Mouse (Mus musculus): Measurements from ENCODE around the gene Zg16. TPM values are rescaled to one million over a fixed set of nuclear protein-coding genes. Genes with fewer than 3 reads are reported as not detected.

The Zg16 gene
- polyA plus RNA-seq, 1 experiment from 2014 or later, result not detected

DNA sequence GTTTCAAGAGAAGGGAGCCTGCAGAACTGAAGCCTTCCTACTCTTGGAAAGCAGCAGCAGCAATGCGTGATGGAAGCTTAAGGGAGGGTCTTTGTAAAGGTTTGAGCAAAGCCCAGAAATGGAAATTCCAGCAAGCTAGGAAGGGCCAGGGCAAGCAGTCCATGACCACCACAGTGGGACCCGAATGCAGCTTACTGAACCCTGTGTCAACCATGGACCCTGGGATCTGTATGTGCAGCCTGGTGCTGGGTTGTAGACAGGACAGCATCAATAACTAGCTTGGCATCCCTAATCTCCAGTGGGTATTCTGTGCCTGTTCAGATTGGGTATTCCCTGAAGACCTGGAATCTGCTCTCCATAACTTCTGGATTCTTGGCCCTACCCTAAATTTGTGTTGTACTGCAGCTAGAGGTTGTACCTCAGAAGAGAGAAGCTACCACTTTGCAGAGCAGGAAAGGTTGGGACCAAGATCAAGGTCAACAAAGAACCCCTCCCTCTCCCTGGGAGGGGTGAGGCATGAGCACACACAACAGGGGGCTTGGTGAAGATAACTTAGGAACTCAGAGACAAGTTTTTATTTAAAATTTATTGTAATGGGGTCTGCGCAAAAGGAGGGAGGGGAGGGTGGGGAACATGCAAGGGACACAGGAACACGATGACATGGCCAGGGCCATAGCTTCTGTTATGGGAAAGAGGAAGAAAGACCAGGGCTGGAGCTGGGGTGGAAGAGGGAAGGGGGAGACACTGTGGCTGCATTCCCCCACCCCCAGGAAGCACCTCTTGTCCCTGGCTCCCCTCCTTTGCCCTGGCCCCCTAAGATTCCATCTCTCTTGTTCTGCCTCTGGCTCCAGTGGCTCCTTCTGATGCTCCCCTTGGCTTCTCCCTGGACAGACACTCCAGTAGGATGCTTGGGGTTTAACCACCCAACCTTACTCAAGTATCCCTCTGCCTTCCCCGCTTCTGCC, 65.3 kb downstream of the Zg16 start:
- Histone ChIP-seq H3K27ac (ENCODE audit: low read depth, low read length) (peak overlapping the region; percentile 77; the same call in 1 of the 2 replicates), H3K9ac (ENCODE audit: low read depth, low read length) (peak overlapping the region; percentile 61; the same call in 1 of the 2 replicates), H3K4me3 (ENCODE audit: low read length) (peak overlapping the region; percentile 53), H3K36me3 (ENCODE audit: control insufficient read depth, insufficient read depth, low read length) (peaks cover 32% of the 10 kb centered on the region), H3K4me1 (ENCODE audit: control insufficient read depth, insufficient read depth, low read length) (peaks cover 63% of the 10 kb centered on the region), H3K4me2 (replicated peaks; ENCODE audit: low read depth, low read length) (peak overlapping the region; percentile 86), H3K27me3 (ENCODE audit: control insufficient read depth, insufficient read depth, low read length) (no peaks in the 10 kb centered on the region), H3K9me3 (ENCODE audit: control insufficient read depth, low read length) (no peaks in the 10 kb centered on the region)
- no peak for ATAC-seq (ENCODE audit: low FRiP score, low TSS enrichment)
- WGBS, result 40% methylated on average over 5 of the region's 5 CpGs

DNA sequence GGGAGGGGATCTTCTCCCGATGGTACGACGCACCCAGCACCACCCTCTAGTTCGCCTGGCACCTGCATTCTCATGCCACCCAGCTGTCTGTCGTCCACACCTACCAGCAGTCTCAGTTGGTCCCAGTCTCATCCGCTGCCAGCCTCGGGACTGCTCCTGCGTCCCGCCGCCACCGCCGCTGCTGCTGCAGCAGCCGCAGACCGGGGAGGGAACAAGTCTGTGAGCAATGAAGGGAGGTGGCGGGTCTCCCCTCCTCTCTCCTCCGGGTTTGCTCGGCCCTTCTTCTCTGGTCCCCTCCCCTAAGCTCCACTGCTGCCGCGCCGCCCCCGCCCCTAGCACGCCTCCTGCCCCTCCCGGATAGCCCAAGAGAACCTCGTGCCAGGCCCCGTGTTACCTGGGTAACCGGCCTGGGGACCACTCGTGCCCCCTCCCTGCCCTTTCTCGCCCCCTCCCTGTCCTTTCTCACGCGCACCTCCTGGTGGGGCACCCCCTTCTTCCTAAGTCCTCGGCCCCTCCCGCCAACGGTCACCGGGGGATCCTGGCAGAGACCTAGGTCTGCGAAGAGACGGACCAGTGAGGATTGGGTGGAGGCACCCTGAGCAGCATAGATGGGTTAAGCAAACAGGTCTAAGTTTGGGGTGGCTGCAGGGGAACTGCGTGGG, 66.1 kb downstream of the Zg16 start, which contains the start of the genes Gm42742 and Prrt2:
TSS of gene Gm42742 (minus strand) at position 197 of the 662 bp plus-strand sequence.
TSS of gene Prrt2 (minus strand) at position 311 of the 662 bp plus-strand sequence.
- H3K27me3 ChIP-seq (ENCODE audit: control insufficient read depth, insufficient read depth, low read length), result no peaks in the 10 kb centered on the region
- peak; percentile 8; the same call in 1 of the 2 replicates for ATAC-seq (ENCODE audit: low FRiP score, low TSS enrichment)
- H3K4me1 ChIP-seq (ENCODE audit: control insufficient read depth, insufficient read depth, low read length), result peaks cover 63% of the 10 kb centered on the region
- peak within 1 kb of the TSS; percentile 86 for H3K4me2 ChIP-seq (replicated peaks; ENCODE audit: low read depth, low read length)
- H3K9me3 ChIP-seq (ENCODE audit: control insufficient read depth, low read length), result no peaks in the 10 kb centered on the region
- H3K36me3 ChIP-seq (ENCODE audit: control insufficient read depth, insufficient read depth, low read length), result peaks cover 32% of the 10 kb centered on the region
- WGBS, result under 1% methylated on average over 37 of the region's 37 CpGs
- H3K27ac ChIP-seq (ENCODE audit: low read depth, low read length), result peak within 1 kb of the TSS; percentile 77; the same call in 1 of the 2 replicates
- H3K9ac ChIP-seq (ENCODE audit: low read depth, low read length), result peak within 1 kb of the TSS; percentile 61
- H3K4me3 ChIP-seq (ENCODE audit: low read length), result peak within 1 kb of the TSS; percentile 53

DNA sequence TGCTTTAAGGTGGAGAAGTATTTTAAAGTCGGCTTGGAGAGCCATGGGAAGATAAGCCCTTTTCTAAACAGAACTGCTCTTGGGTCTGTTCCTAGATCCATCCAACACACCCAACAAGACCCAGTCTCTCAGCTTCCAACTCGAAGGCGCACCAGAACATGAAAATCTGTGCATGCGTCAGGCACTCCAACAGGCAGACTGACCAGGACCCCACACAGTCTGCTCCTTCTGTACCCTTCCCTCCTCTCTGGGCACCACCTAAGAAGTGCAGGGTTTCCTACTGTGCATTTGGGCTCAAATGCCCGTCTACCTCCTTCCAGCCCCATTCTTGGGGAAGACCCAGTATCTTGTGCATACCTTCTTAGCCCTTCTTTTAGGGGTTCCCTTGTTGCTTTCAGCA, 66.6 kb downstream of the Zg16 start:
- H3K36me3 ChIP-seq (ENCODE audit: control insufficient read depth, insufficient read depth, low read length), result peaks cover 33% of the 10 kb centered on the region
- peaks cover 68% of the 10 kb centered on the region for H3K4me1 ChIP-seq (ENCODE audit: control insufficient read depth, insufficient read depth, low read length)
- peak overlapping the region; percentile 53 for H3K4me3 ChIP-seq (ENCODE audit: low read length)
- 39% methylated on average over 5 of the region's 5 CpGs for WGBS
- H3K27me3 ChIP-seq (ENCODE audit: control insufficient read depth, insufficient read depth, low read length), result no peaks in the 10 kb centered on the region
- H3K27ac ChIP-seq (ENCODE audit: low read depth, low read length), result peak overlapping the region; percentile 77; the same call in 1 of the 2 replicates
- no peak for ATAC-seq (ENCODE audit: low FRiP score, low TSS enrichment)
- peak overlapping the region; percentile 86 for H3K4me2 ChIP-seq (replicated peaks; ENCODE audit: low read depth, low read length)
- no peaks in the 10 kb centered on the region for H3K9me3 ChIP-seq (ENCODE audit: control insufficient read depth, low read length)
- peak overlapping the region; percentile 61 for H3K9ac ChIP-seq (ENCODE audit: low read depth, low read length)

DNA sequence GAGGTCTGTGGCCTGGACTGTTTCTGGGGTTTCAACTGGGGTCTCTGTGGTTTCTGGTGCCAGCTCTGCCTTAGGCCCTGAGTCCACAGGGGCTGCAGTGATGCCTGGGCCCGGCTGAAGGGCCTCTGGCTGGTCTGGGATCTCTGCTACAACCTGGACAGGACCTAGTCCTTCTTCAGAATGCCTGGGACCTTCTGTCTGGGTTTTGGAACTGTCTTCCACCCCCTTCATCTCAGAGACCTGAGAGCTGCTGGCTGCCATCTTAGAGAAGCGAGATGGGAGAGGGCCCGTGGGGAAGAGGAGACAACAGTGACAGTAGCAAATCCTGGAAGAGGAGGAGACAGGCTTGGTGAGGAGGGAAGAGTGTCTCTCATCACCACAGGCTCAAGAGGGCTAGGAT, 67.1 kb downstream of the Zg16 start:
- no peaks in the 10 kb centered on the region for H3K9me3 ChIP-seq (ENCODE audit: control insufficient read depth, low read length)
- ATAC-seq (ENCODE audit: low FRiP score, low TSS enrichment), result no peak
- peak overlapping the region; percentile 61 for H3K9ac ChIP-seq (ENCODE audit: low read depth, low read length)
- peaks cover 72% of the 10 kb centered on the region for H3K4me1 ChIP-seq (ENCODE audit: control insufficient read depth, insufficient read depth, low read length)
- H3K4me3 ChIP-seq (ENCODE audit: low read length), result peak overlapping the region; percentile 53
- peak overlapping the region; percentile 77; the same call in 1 of the 2 replicates for H3K27ac ChIP-seq (ENCODE audit: low read depth, low read length)
- peaks cover 38% of the 10 kb centered on the region for H3K36me3 ChIP-seq (ENCODE audit: control insufficient read depth, insufficient read depth, low read length)
- 61% methylated on average over 3 of the region's 3 CpGs for WGBS
- peak overlapping the region; percentile 86 for H3K4me2 ChIP-seq (replicated peaks; ENCODE audit: low read depth, low read length)
- no peaks in the 10 kb centered on the region for H3K27me3 ChIP-seq (ENCODE audit: control insufficient read depth, insufficient read depth, low read length)

DNA sequence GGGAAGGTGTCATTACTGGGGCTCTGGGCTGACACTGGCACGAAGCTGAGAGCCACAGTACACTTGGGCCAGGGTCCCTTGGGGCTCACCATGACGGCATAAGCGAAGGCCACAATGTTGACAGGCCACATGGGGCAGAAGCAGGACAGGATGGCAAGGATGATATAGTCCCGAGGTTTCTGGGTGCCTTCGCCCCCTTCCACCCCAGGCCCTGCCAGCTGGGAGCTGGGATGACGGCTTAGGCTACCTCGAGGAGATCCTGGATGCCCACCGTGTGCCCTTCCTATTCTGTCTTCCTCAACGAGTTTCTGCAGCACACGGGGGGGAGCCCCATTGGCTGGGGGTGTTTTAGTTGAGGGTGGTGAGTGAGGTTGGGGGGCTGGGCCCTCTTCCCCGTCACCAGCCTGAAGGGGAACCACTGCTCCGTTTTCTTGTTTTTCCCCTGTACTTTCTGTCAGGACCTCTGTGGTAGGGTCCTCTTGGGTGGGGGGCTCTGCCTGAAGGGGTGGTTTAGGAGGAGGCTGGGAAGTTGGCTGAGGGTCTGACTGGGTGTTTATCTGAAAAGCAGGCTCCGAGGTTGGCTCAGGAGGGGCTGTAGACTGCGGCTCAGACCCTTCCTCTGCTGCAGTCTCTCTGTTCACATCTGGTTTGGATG, 67.7 kb downstream of the Zg16 start:
- Histone ChIP-seq H3K36me3 (ENCODE audit: control insufficient read depth, insufficient read depth, low read length) (peaks cover 35% of the 10 kb centered on the region), H3K4me3 (ENCODE audit: low read length) (peak overlapping the region; percentile 53; the same call in 1 of the 2 replicates), H3K4me1 (ENCODE audit: control insufficient read depth, insufficient read depth, low read length) (peaks cover 74% of the 10 kb centered on the region), H3K27ac (ENCODE audit: low read depth, low read length) (no peak overlapping the region), H3K9me3 (ENCODE audit: control insufficient read depth, low read length) (no peaks in the 10 kb centered on the region), H3K4me2 (replicated peaks; ENCODE audit: low read depth, low read length) (peak overlapping the region; percentile 86), H3K27me3 (ENCODE audit: control insufficient read depth, insufficient read depth, low read length) (no peaks in the 10 kb centered on the region), H3K9ac (ENCODE audit: low read depth, low read length) (peak overlapping the region; percentile 61)
- no peak for ATAC-seq (ENCODE audit: low FRiP score, low TSS enrichment)
- 80% methylated on average over 14 of the region's 14 CpGs for WGBS

DNA sequence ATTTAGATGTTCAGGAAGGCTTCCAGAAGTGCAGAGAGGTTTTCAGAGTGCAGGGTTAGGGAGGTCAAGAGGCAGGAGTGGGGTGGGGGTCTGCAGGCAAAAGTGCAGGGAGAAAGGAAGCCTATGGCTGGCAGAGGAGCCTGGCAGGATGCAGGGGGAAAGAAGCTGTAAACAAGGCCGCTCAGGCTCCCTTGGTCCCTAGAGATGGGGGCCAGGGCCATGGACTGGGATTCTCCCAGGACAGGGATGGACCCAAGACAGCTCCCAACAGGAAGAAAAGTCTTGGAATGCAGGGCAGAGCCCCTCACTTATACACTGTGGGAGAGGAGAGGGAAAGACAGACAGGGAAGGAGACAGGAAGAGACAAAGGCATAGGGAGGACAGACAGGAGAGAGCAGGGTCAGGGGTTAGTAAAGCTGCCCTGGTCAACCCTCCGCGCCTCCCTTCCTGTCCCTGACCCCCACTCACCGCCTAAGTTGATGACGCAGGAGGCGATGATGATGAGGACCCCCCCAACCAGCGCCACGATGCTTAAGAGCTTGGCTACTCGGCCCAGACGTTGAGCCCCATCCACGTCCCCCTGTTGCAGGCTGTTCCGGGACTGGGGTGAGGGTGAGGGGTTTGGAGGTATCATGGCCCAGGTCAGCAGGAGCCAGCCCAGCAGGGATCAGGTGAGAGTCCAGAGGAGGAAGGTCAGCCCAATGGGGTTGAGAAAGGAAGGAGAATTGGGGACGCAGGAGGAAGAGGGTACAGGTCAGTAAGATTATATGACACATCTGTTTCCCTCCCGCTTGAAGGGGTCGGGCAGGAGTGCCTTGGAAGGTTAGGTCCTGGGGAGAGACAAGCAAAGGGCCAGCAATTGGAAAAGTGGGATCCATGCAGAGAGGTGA, 68.5 kb downstream of the Zg16 start:
- H3K4me3 ChIP-seq (ENCODE audit: low read length), result no peak overlapping the region
- no peak for ATAC-seq (ENCODE audit: low FRiP score, low TSS enrichment)
- peak overlapping the region; percentile 82; the same call in 1 of the 2 replicates for H3K27ac ChIP-seq (ENCODE audit: low read depth, low read length)
- WGBS, result 36% methylated on average over 15 of the region's 15 CpGs
- H3K4me2 ChIP-seq (replicated peaks; ENCODE audit: low read depth, low read length), result peak overlapping the region; percentile 17; the same call in 1 of the 2 replicates
- H3K4me1 ChIP-seq (ENCODE audit: control insufficient read depth, insufficient read depth, low read length), result peaks cover 70% of the 10 kb centered on the region
- peak overlapping the region; percentile 61 for H3K9ac ChIP-seq (ENCODE audit: low read depth, low read length)
- H3K27me3 ChIP-seq (ENCODE audit: control insufficient read depth, insufficient read depth, low read length), result no peaks in the 10 kb centered on the region
- no peaks in the 10 kb centered on the region for H3K9me3 ChIP-seq (ENCODE audit: control insufficient read depth, low read length)
- peaks cover 27% of the 10 kb centered on the region for H3K36me3 ChIP-seq (ENCODE audit: control insufficient read depth, insufficient read depth, low read length)

DNA sequence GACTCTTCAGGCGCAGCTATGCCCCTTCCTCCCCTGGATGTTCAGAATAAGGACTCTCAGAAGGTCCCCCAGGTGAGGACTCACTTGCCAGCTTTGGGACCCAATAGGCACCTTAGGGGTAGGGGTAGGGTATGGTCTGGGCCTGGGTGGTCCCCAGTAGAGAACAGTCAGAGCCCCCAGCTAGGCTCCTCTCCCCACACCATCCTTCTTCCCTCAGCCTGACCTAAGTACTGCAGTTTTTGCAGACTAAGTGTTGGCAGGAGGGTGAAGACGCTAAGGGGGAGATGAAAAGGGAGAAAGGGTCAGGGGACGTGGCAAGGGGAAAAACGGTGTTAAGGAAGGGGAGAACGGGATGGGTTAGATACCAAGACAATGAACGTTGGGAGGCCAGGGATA, 69.2 kb downstream of the Zg16 start:
- peak overlapping the region; percentile 61; the same call in 1 of the 2 replicates for H3K9ac ChIP-seq (ENCODE audit: low read depth, low read length)
- no peaks in the 10 kb centered on the region for H3K9me3 ChIP-seq (ENCODE audit: control insufficient read depth, low read length)
- WGBS, result 41% methylated on average over 6 of the region's 6 CpGs
- peak overlapping the region; percentile 17; the same call in 1 of the 2 replicates for H3K4me2 ChIP-seq (replicated peaks; ENCODE audit: low read depth, low read length)
- no peak for ATAC-seq (ENCODE audit: low FRiP score, low TSS enrichment)
- H3K27ac ChIP-seq (ENCODE audit: low read depth, low read length), result peak overlapping the region; percentile 82
- H3K4me1 ChIP-seq (ENCODE audit: control insufficient read depth, insufficient read depth, low read length), result peaks cover 62% of the 10 kb centered on the region
- peaks cover 24% of the 10 kb centered on the region for H3K36me3 ChIP-seq (ENCODE audit: control insufficient read depth, insufficient read depth, low read length)
- H3K27me3 ChIP-seq (ENCODE audit: control insufficient read depth, insufficient read depth, low read length), result no peaks in the 10 kb centered on the region
- no peak overlapping the region for H3K4me3 ChIP-seq (ENCODE audit: low read length)
